Mouse (Mus musculus): ENCODE measurements around the gene Fam173b. TPM values are rescaled to one million over a fixed set of nuclear protein-coding genes. Genes with fewer than 3 reads are reported as not detected.

Fam173b gene
- 5.5 and 7.2 TPM in 2 replicates for polyA plus RNA-seq (2012; rRNA removed)

GRCm38 (mm10) chr15:31601646-31602374 is at the start of gene Fam173b, which contains the start of gene Cct5:
TSS of gene Fam173b (plus strand) at chr15:31601852.
TSS of gene Cct5 (minus strand) at chr15:31601804.

GRCm38 (mm10) chr15:31565184-31565583 is 36.5 kb upstream of the Fam173b start, which contains the start of gene Cmbl:
TSS of gene Cmbl (plus strand) at chr15:31565389.

Other genes with a start within 250 kb of the Fam173b start
- gene Ankrd33b, start 234.1 kb upstream of the Fam173b start, polyA plus RNA-seq (2012; rRNA removed) = 1.9 and 2.2 TPM in 2 replicates
- gene Ropn1l, start 148.1 kb upstream of the Fam173b start, polyA plus RNA-seq (2012; rRNA removed) = 3.1 and 4.4 TPM in 2 replicates
- 15.5 and 16.9 TPM in 2 replicates for gene March6, start 70.8 kb upstream of the Fam173b start, polyA plus RNA-seq (2012; rRNA removed)
- gene Cmbl, start 36.5 kb upstream of the Fam173b start, polyA plus RNA-seq (2012; rRNA removed) = 35.7 and 47.3 TPM in 2 replicates
- gene Cct5, start within 50 bp of the Fam173b start, polyA plus RNA-seq (2012; rRNA removed) = 139 and 148 TPM in 2 replicates